Mouse (Mus musculus) olfactory bulb, adult 2 months (tissue): ENCODE data around the gene AI854703. TPM values are rescaled to one million over a fixed set of nuclear protein-coding genes. Genes with fewer than 3 reads are reported as not detected.

ENCODE experiments used
- H3K27ac ChIP-seq: fragments of 200-500 bp; 2 replicates; pipeline ENCODE4 v1.5.1; 2012; ENCODE audit warnings: low read depth, low read length; ENCODE audit not compliant: insufficient read depth
- H3K4me1 ChIP-seq: fragments of 200-500 bp; 2 replicates; pipeline ENCODE4 v1.6.1; 2012; ENCODE audit warnings: low read length; ENCODE audit not compliant: control insufficient read depth, insufficient read depth
- H3K4me3 ChIP-seq: fragments of 200-500 bp; 2 replicates; pipeline ENCODE4 v1.5.1; 2012; ENCODE audit warnings: mild to moderate bottlenecking, low read depth, low read length, moderate library complexity; ENCODE audit not compliant: insufficient read depth
- CTCF ChIP-seq: fragments of 200-500 bp; IDR thresholded peaks from 2 replicates; pipeline ENCODE4 v1.5.1; 2012; ENCODE audit warnings: low read depth, mild to moderate bottlenecking, low read length, moderate library complexity; ENCODE audit not compliant: insufficient read depth
- POLR2A ChIP-seq: fragments of 200-500 bp; IDR thresholded peaks from 2 replicates; pipeline ENCODE4 v1.6.1; 2012; ENCODE audit warnings: mild to moderate bottlenecking, low read depth, low read length, moderate library complexity; ENCODE audit not compliant: insufficient read depth
- WGBS: fragments of 180-500 bp; shearing (Covaris S2); methylation state at CpG from one replicate; pipeline ENCODE4 v1.1.7; 2018; 5-methylcytosine and 5-hydroxymethylcytosine counted together
- polyA plus RNA-seq: library from polyadenylated mRNA; stranded (reverse); fragments of >200 nt; gene quantifications from 2 replicates; pipeline ENCODE4 v1.2.4, GENCODE M21; 2012; ENCODE audit warnings: low replicate concordance; ENCODE audit not compliant: missing spikeins, insufficient read depth, insufficient read length

The AI854703 gene
- polyA plus RNA-seq, 1 experiment = not detected

DNA sequence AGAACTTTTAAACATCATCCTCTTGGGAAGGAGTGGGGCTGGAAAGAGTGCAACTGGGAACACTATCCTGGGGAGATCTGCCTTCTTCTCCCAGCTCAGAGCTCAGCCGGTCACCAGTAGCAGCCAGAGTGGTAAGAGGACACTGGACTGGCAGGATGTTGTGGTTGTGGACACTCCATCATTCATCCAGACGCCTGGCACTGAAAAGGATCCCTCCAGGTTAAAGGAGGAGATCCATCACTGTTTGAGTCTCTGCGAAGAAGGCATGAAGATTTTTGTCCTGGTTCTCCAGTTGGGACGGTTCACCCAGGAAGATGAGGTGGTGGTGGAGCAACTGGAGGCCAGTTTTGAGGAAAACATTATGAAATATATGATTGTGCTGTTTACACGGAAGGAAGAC lies 32.2 kb downstream of the AI854703 start:
- 88% methylated on average over 5 of the region's 5 CpGs for WGBS
- Histone ChIP-seq H3K4me1 (no peaks in the 10 kb centered on the region), H3K27ac (no peak overlapping the region), H3K4me3 (no peak overlapping the region)
- TF ChIP-seq POLR2A (no peak), CTCF (no peak)

DNA sequence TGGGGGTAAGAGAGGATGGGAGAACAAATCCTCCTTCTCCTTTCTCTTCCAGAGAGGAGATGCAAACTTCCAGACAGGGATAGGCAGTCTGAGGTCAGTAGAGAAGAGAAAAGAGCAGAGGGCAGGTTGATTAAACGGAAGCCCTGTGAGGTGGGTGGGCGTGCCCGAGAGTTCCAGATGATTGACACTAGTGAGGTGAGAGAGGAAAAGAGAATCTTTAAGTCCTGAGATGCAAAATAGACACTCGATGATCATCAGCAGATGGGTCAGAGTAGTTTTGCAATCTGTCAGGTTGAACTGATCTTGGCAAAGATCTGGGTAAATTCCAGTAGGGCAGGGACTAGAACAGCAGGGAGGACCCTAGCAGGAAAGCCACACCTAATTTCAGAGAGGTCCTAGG lies 38.2 kb downstream of the AI854703 start:
- TF ChIP-seq POLR2A (no peak), CTCF (no peak)

DNA sequence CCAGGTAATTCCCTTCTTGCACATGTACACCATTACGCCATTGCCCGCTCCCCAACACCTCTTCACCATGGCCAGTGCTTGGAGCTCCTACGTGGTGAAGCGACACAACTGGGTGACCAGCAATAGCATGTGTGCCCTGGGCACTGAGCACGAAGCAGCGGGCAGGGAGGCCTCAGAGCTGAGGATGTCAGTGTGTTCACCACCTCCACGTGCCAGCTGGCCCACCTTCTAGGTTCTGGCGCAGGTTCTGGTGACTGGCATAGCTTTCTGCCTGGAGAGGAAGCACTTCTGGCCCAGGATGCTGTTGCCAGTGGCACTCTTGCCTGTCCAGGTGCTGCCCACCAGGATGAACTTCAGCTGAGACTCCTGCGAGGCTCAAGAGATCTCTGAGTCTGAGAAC lies 38.9 kb downstream of the AI854703 start:
- Histone ChIP-seq H3K4me3 (no peak overlapping the region), H3K27ac (no peak overlapping the region), H3K4me1 (no peaks in the 10 kb centered on the region)
- 94% methylated on average over 9 of the region's 9 CpGs for WGBS
- TF ChIP-seq CTCF (no peak), POLR2A (no peak)

More for the DNA sequence above, 38.2 kb downstream of the AI854703 start:
- H3K4me3 ChIP-seq = no peak overlapping the region
- H3K4me1 ChIP-seq = no peaks in the 10 kb centered on the region
- WGBS = 88% methylated on average over 4 of the region's 4 CpGs
- no peak overlapping the region for H3K27ac ChIP-seq

DNA sequence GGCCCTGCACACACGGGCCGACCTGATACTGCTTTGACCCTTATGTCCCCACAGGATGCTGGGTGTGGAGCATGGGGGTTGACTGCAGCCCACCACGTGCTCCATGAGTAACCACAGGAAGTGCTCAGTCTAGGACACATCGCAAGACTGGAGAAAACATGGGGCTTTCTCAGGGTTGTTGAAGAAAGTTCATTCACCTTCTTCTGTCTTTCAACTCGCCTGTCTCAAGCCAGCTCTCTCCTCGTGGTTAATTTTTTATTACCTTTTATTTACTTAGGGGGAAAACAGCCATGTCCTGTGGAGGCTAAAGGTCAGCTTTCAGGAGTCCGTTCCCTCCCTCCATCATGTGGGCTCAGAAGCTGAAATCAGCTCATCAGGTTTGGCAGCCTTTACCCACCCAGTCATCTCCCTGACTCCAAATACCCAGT lies 39.6 kb downstream of the AI854703 start:
- 72% methylated on average over 7 of the region's 7 CpGs for WGBS
- H3K4me3 ChIP-seq = no peak overlapping the region
- H3K4me1 ChIP-seq = no peaks in the 10 kb centered on the region
- TF ChIP-seq CTCF = no peak
- TF ChIP-seq POLR2A = no peak
- no peak overlapping the region for H3K27ac ChIP-seq

DNA sequence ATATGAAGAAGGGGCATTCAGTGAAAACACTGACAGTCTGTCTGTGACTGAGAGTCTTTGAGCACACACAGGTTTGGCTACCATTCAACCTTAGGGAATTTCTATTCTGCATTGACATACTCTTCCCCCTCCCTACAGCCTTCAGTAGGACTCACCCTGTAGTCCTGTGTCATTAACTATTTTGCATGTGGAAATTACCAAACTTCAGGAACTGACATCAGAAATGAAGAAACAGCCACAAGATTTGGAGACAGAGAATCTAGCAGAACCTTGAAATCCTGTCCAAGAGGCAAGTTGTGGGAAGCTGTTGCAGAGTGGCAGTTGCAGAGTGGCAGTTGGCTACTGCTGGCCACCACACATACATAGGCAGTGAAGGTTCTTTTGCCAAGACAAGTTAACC lies 41.5 kb downstream of the AI854703 start:
- H3K4me1 ChIP-seq = no peaks in the 10 kb centered on the region

DNA sequence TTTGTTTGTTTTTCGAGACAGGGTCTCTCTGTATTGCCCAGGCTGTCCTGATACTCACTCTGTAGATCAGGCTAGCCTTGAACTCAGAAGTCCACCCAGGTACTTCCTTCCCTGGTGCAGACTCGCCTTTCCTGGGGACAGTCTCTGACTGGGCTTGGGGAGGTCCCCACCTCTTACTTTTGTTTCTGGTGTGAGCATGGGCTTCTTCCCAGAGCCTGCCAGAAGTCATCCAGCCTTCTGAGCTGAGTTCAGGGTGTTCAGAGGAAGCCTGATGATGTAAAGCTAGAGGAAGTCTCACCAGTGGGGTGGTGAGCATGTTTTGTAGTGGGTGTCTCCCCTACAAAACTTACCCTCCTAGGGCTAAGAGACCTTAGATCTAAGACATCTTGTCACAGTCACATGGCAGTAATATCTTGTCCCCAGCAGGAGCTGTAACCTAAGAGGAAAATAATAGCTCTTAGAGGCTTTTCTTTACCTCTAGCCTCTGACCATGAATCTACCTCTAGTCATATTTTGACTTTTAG lies 42.9 kb downstream of the AI854703 start:
- no peak for TF ChIP-seq POLR2A
- no peak for TF ChIP-seq CTCF
- Histone ChIP-seq H3K4me1 (no peaks in the 10 kb centered on the region), H3K4me3 (no peak overlapping the region), H3K27ac (no peak overlapping the region)
- 74% methylated on average over 2 of the region's 2 CpGs for WGBS

More for the DNA sequence above, 41.5 kb downstream of the AI854703 start:
- Histone ChIP-seq H3K4me3 (no peak overlapping the region), H3K27ac (no peak overlapping the region)
- TF ChIP-seq POLR2A (no peak), CTCF (no peak)

DNA sequence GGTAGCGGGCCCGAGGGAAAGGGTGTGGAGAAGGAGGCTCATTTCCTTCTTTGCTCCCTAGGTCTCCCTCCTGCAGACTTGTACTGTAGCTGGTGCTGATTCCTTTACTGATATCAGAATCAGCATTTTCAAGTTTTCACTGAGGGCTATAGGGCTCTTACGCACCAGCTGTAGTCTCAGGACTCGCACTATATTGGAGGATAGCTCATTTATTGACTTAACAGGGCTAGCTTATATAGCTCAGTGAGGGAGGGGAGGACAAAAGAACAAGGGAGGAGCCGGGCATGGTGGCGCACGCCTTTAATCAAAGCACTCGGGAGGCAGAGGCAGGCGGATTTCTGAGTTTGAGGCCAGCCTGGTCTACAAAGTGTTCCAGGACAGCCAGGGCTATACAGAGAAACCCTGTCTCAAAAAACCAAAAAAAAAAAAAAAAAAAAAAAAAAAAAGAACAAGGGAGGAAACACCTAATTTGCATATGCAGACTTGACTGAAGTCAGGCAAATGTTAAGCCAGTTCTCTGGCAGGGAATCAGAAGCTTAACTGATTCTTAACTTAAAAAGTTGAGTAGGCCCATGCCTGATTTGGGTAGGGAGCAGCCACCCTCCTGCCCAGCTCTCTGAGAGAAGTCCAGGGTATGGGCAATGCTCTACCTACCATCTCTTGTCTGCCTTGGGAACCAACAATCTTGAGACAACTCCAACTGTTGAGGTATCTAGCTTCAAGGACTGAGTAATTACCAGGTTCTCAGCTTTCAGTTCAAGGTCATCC lies 47.9 kb downstream of the AI854703 start:
- no peak for TF ChIP-seq POLR2A
- no peak for TF ChIP-seq CTCF
- Histone ChIP-seq H3K4me1 (peaks cover 2% of the 10 kb centered on the region; the same call in 1 of the 2 replicates), H3K27ac (no peak overlapping the region), H3K4me3 (no peak overlapping the region)
- WGBS = 97% methylated on average over 9 of the region's 9 CpGs

DNA sequence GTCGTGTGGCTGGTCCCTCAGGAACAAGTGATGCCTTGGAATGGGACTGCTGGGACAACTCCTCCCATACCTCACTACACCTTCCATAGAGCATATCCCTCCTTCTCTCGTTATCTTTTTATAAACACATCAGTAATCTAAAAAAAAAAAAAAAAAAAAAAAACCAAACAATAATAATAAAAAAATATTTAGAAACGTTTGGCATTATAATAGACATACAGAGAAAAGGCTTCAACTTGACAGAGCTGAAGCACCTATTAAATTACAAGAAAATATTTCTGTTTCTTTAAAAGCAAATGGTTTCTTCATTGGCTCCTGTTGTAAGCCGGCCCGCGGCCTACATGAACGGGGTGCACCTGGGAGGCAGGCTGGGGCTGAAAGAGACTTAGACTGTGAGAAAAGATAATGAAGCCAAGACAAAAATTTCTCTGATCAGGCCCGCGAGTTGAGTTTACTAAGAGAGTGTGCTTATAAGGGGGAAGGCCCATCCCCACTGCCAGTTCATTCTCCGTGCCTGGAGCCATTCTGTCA lies 48.9 kb downstream of the AI854703 start:
- Histone ChIP-seq H3K27ac (no peak overlapping the region), H3K4me3 (peak overlapping the region; percentile 12; the same call in 1 of the 2 replicates), H3K4me1 (peaks cover 2% of the 10 kb centered on the region; the same call in 1 of the 2 replicates)
- 54% methylated on average over 10 of the region's 10 CpGs for WGBS
- TF ChIP-seq CTCF (no peak), POLR2A (no peak)

DNA sequence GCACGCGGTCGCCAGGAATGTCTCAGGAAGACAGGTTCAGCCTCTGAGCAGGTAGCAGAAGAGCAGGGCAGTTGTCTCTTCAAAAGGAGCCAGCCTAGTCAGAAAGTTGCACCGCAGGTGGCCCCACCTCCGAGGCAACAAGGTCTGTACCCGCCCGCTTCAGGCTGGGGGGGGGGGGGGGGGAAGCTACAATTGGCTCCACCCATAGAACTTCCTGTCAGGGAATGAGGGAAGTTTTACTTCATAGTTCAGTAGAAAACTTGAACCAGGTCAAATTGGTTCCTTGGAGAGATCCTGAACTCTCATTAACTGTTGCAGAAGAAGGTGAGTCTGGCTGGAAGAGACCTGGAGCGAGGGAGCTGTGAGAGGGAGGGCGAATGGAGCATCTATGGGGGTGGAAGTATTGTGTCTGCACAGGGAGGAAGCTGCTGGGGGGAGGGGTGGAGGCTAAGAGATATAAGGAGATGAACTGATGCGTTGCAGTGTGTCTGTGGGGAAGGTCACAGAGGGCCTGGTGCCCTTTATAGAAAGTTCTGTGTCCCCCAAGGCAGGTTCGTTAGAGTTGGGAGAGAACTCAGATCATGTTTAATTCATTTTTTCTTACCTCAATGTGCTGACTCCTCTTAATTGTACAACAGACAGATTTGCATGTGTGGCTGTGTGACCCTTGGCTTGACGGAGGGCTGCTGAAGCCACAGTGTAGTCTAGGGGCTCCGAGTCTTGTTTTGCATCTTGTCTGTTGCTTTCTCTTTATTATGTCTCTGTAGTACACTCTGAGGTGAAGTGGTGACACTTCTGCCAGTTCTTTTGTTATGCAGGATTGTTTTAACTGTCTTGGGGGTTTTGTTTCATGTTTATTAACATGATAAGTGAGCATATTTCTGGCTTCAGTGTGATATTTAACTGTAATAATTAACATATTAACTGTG lies 49.6 kb downstream of the AI854703 start, which contains the start of gene Gimap9:
Gene Gimap9 (plus strand): TSS at position 199 of the 929 bp plus-strand sequence.
- WGBS = 32% methylated on average over 13 of the region's 13 CpGs
- peaks cover 2% of the 10 kb centered on the region; the same call in 1 of the 2 replicates for H3K4me1 ChIP-seq
- TF ChIP-seq POLR2A (no peak), CTCF (no peak)
- no peak within 1 kb of the TSS for H3K27ac ChIP-seq
- H3K4me3 ChIP-seq = peak within 1 kb of the TSS; percentile 12
